Mouse (Mus musculus) midbrain, embryonic 10.5 days (tissue): ENCODE data around the gene Uba6. TPM values are rescaled to one million over a fixed set of nuclear protein-coding genes. Genes with fewer than 3 reads are reported as not detected.

Experiments used
- DNase-seq: peaks from one replicate; pipeline ENCODE4 v3.0.0-alpha.2; 2017; ENCODE audit warnings: low spot score
- H3K27ac ChIP-seq: fragments of 300-500 bp; sonication (generic); replicated peaks from 2 replicates; pipeline ENCODE4 v1.5.1; 2016; ENCODE audit warnings: mild to moderate bottlenecking
- H3K27me3 ChIP-seq: fragments of 300-500 bp; sonication (generic); 2 replicates; pipeline ENCODE4 v1.6.1; 2016; ENCODE audit warnings: low read depth, mild to moderate bottlenecking; ENCODE audit not compliant: poor library complexity, severe bottlenecking
- H3K36me3 ChIP-seq: fragments of 300-500 bp; sonication (generic); 2 replicates; pipeline ENCODE4 v1.6.1; 2016; ENCODE audit warnings: mild to moderate bottlenecking, moderate library complexity
- H3K4me1 ChIP-seq: fragments of 300-500 bp; sonication (generic); 2 replicates; pipeline ENCODE4 v1.6.1; 2016
- H3K4me3 ChIP-seq: fragments of 300-500 bp; sonication (generic); 2 replicates; pipeline ENCODE4 v1.5.1; 2016; ENCODE audit warnings: mild to moderate bottlenecking, moderate library complexity
- H3K9me3 ChIP-seq: fragments of 300-500 bp; sonication (generic); replicated peaks from 2 replicates; pipeline ENCODE4 v1.6.1; 2016; ENCODE audit warnings: mild to moderate bottlenecking
- WGBS: fragments of 180-500 bp; shearing (Covaris S2); methylation state at CpG from one replicate; pipeline ENCODE4 v1.1.7; 2016; 5-methylcytosine and 5-hydroxymethylcytosine counted together
- polyA plus RNA-seq: library from polyadenylated mRNA; unstranded; fragments of >200 nt; fragmentation: Nextera tagmentation; extraction: Ambion mirVana; gene quantifications from 2 replicates; pipeline ENCODE4 v1.2.1, GENCODE M21; 2016

The Uba6 gene
- 15.9 and 18.0 TPM in 2 replicates for polyA plus RNA-seq

DNA sequence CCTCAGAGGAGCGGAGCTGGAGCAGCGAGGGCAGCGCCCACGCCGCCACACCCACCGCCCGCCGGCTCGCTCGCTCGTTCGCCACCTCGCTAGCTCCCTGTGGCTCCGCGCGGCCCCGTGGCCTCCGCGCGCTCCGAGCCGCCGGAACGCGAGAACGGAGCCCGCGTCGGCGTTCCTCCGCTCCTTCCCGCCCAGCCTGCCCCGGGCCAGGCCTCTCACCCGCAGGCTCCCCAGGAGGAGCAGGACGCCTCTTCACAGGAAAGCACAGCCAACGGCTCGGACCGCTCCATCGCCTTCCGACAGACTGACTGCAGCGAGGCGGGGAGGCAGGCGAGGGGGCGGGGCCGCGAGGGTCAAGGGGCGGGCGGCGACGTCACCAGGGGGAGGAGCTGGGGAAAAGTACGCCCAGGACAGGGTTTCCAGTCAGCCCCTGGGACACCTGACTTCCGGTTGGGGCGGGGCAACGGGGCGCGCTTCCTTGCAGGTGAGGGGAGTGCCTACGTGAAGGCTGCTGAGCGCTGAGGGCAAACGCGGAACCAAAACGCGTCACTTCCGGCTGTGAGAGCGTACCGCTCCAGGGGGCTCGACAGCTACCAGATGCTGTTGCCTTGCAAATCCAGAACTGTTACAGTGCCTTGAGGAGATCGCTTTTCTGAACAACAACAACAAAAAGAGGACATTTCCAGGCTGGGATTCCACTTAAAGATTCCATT is at the start of gene Uba6:
Uba6 (minus strand) TSS at position 355 of the 713 bp plus-strand sequence.
- peak; percentile 99 for DNase-seq
- Histone ChIP-seq H3K36me3 (peaks cover 16% of the 10 kb centered on the region), H3K27ac (peak within 1 kb of the TSS; percentile 94), H3K9me3 (no peaks in the 10 kb centered on the region), H3K27me3 (no peaks in the 10 kb centered on the region), H3K4me1 (peaks cover 9% of the 10 kb centered on the region), H3K4me3 (peak within 1 kb of the TSS; percentile 80)
- under 1% methylated on average over 67 of the region's 67 CpGs for WGBS

DNA sequence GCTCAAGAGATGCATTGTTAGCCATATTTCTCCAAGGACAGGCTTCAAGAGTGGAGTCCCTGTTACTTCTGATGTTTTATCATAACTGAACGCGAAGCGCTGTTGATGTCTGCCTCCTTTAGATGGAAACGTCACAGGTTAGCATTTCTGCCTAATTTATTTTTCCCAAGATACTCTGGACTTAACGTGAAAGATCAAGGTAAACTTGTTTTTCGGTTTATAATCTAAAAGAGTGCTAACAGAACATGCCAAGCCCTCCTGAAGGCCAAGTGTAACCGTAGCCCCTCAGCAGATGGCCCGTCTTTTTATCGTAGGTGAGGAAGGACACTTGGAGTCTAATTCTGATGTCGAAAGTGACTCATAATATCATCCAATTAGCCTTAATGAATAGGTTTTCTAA is 25.2 kb upstream of the Uba6 start, which contains the start of gene Gnrhr:
Gnrhr (minus strand) TSS at position 101 of the 400 bp plus-strand sequence.
- no peaks in the 10 kb centered on the region for H3K27me3 ChIP-seq
- 90% methylated on average over 10 of the region's 10 CpGs for WGBS
- no peaks in the 10 kb centered on the region for H3K36me3 ChIP-seq
- no peaks in the 10 kb centered on the region for H3K9me3 ChIP-seq
- no peaks in the 10 kb centered on the region for H3K4me1 ChIP-seq
- no peak for DNase-seq
- no peak within 1 kb of the TSS for H3K27ac ChIP-seq
- H3K4me3 ChIP-seq, result no peak within 1 kb of the TSS

- H3K27ac ChIP-seq, result no peak overlapping the region
- no peaks in the 10 kb centered on the region for H3K27me3 ChIP-seq
- H3K4me1 ChIP-seq, result peaks cover 4% of the 10 kb centered on the region; the same call in 1 of the 2 replicates
- H3K4me3 ChIP-seq, result no peak overlapping the region
- no peaks in the 10 kb centered on the region for H3K9me3 ChIP-seq
- 27% methylated on average over 4 of the region's 4 CpGs for WGBS
- H3K36me3 ChIP-seq, result no peaks in the 10 kb centered on the region
- DNase-seq, result no peak
These were observed 18.8 kb upstream of the Uba6 start for GRCm38 (mm10) chr5:86191356-86191755.

- no peaks in the 10 kb centered on the region for H3K9me3 ChIP-seq
- 23% methylated on average over 5 of the region's 5 CpGs for WGBS
- peaks cover 4% of the 10 kb centered on the region; the same call in 1 of the 2 replicates for H3K4me1 ChIP-seq
- DNase-seq, result no peak
- H3K27me3 ChIP-seq, result no peaks in the 10 kb centered on the region
- no peak overlapping the region for H3K27ac ChIP-seq
- H3K36me3 ChIP-seq, result no peaks in the 10 kb centered on the region
- H3K4me3 ChIP-seq, result no peak overlapping the region
These were observed 18.2 kb upstream of the Uba6 start for GRCm38 (mm10) chr5:86190770-86191169.

GRCm38 (mm10) chr5:86190290-86190689 is 17.7 kb upstream of the Uba6 start:
- 38% methylated on average over 15 of the region's 15 CpGs for WGBS
- H3K4me3 ChIP-seq, result no peak overlapping the region
- peaks cover 4% of the 10 kb centered on the region; the same call in 1 of the 2 replicates for H3K4me1 ChIP-seq
- DNase-seq, result no peak
- no peaks in the 10 kb centered on the region for H3K9me3 ChIP-seq
- H3K27me3 ChIP-seq, result no peaks in the 10 kb centered on the region
- H3K27ac ChIP-seq, result no peak overlapping the region
- H3K36me3 ChIP-seq, result no peaks in the 10 kb centered on the region

DNA sequence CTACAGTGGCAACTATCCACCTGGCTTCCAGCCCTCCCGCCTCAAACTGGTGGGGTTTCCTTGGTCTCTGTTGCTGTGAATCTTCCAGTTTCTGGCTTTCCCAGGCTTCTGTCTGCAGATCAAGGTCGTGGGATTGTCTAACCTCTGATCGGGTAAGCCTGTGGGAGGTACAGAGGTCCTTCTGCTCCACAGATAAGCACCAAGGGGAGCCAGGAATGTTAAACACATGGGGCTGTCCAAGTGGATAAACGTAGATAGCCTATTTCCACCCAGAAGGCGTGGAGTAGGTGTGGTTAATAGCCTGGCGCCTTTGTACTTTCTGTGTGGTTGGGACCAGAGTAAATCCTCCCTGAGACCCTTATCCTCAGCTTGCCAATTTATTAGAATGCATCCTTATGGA is 14.8 kb upstream of the Uba6 start:
- DNase-seq, result no peak
- no peaks in the 10 kb centered on the region for H3K27me3 ChIP-seq
- WGBS, result 86% methylated on average over 6 of the region's 6 CpGs

GRCm38 (mm10) chr5:86173778-86174177 is 1.2 kb upstream of the Uba6 start:
- WGBS, result 56% methylated on average over 2 of the region's 2 CpGs
- no peak for DNase-seq
- no peak overlapping the region for H3K4me3 ChIP-seq
- H3K36me3 ChIP-seq, result peaks cover 7% of the 10 kb centered on the region
- H3K27ac ChIP-seq, result no peak overlapping the region
- H3K27me3 ChIP-seq, result no peaks in the 10 kb centered on the region
- H3K4me1 ChIP-seq, result peaks cover 9% of the 10 kb centered on the region
- no peaks in the 10 kb centered on the region for H3K9me3 ChIP-seq

More for the DNA sequence above, 14.8 kb upstream of the Uba6 start:
- Histone ChIP-seq H3K9me3 (no peaks in the 10 kb centered on the region), H3K4me1 (peaks cover 4% of the 10 kb centered on the region; the same call in 1 of the 2 replicates), H3K27ac (no peak overlapping the region), H3K36me3 (no peaks in the 10 kb centered on the region), H3K4me3 (no peak overlapping the region)

DNA sequence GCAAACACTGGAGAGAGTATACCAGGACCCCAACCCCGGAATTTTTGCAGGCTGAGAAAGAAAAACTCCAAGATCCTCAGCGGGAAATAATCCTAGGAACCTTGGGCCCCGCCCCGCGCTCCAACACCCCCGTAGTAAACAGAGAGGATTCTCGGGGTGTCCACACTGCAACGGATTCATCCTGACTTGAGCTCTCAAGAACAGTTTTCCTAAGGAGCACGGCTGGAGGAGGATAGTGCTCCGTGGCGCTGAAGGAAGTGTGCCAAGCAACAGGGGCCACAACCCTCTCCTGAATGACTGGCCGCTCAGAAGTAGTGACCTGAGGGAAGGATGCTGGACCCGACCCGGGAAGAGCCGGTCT is 535 bp downstream of the Uba6 start:
- Histone ChIP-seq H3K27me3 (no peaks in the 10 kb centered on the region), H3K4me1 (peaks cover 9% of the 10 kb centered on the region), H3K9me3 (no peaks in the 10 kb centered on the region), H3K36me3 (peaks cover 19% of the 10 kb centered on the region), H3K27ac (peak overlapping the region; percentile 94), H3K4me3 (peak overlapping the region; percentile 80)
- DNase-seq, result no peak
- WGBS, result under 1% methylated on average over 15 of the region's 15 CpGs

GRCm38 (mm10) chr5:86129828-86130227 is 42.8 kb downstream of the Uba6 start:
- Histone ChIP-seq H3K36me3 (peaks cover 59% of the 10 kb centered on the region), H3K4me3 (no peak overlapping the region), H3K27ac (no peak overlapping the region), H3K9me3 (no peaks in the 10 kb centered on the region), H3K27me3 (no peaks in the 10 kb centered on the region), H3K4me1 (no peaks in the 10 kb centered on the region)
- no peak for DNase-seq

DNA sequence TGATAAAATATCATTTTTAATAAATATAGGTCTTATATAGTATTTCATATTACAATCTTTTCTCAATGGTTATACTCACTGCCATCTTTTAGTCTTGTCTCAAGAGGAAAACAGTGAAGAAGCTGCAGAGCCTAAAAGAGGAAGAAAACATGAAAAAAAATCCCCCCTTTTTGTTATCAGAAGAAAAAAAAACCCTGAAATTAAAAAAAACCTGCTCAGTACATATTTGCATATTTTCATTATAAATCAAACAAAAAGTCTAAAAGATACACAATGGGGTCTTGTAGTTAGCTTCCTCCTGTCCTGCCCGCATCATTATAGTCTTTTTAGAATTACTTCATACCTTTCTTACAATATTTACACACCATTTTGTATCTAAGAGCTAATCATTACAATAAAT is 43.9 kb downstream of the Uba6 start:
- WGBS, result 97% methylated on average over 1 of the region's 1 CpGs
- Histone ChIP-seq H3K27ac (no peak overlapping the region), H3K9me3 (no peaks in the 10 kb centered on the region), H3K27me3 (no peaks in the 10 kb centered on the region), H3K4me3 (no peak overlapping the region), H3K4me1 (no peaks in the 10 kb centered on the region), H3K36me3 (peaks cover 63% of the 10 kb centered on the region)
- DNase-seq, result no peak

- Histone ChIP-seq H3K36me3 (peaks cover 47% of the 10 kb centered on the region), H3K27me3 (no peaks in the 10 kb centered on the region), H3K9me3 (no peaks in the 10 kb centered on the region), H3K4me1 (no peaks in the 10 kb centered on the region), H3K4me3 (no peak overlapping the region), H3K27ac (no peak overlapping the region)
- no peak for DNase-seq
- WGBS, result 92% methylated on average over 9 of the region's 9 CpGs
These were observed 54.0 kb downstream of the Uba6 start for GRCm38 (mm10) chr5:86118457-86119094.

GRCm38 (mm10) chr5:86113997-86114396 is 58.6 kb downstream of the Uba6 start:
- H3K27ac ChIP-seq, result no peak overlapping the region
- no peaks in the 10 kb centered on the region for H3K4me1 ChIP-seq
- no peak overlapping the region for H3K4me3 ChIP-seq
- WGBS, result 89% methylated on average over 1 of the region's 1 CpGs
- H3K9me3 ChIP-seq, result no peaks in the 10 kb centered on the region
- H3K36me3 ChIP-seq, result peaks cover 38% of the 10 kb centered on the region
- no peaks in the 10 kb centered on the region for H3K27me3 ChIP-seq
- DNase-seq, result no peak

GRCm38 (mm10) chr5:86113037-86113436 is 59.6 kb downstream of the Uba6 start:
- no peak for DNase-seq
- no peaks in the 10 kb centered on the region for H3K4me1 ChIP-seq
- WGBS, result 93% methylated on average over 2 of the region's 2 CpGs
- no peak overlapping the region for H3K27ac ChIP-seq
- no peaks in the 10 kb centered on the region for H3K27me3 ChIP-seq
- H3K9me3 ChIP-seq, result no peaks in the 10 kb centered on the region
- H3K36me3 ChIP-seq, result peaks cover 33% of the 10 kb centered on the region
- no peak overlapping the region for H3K4me3 ChIP-seq
